Mouse (Mus musculus) liver, embryonic 13.5 days (tissue): ENCODE results near the gene 1700003H04Rik. TPM values are rescaled to one million over a fixed set of nuclear protein-coding genes. Genes with fewer than 3 reads are reported as not detected.

Source experiments
- ATAC-seq: fragments of 200-750 bp; cut with Nextera tagmentation; 2 replicates; pipeline ENCODE4 v1.8.0; 2017; ENCODE audit warnings: low read depth, mild to moderate bottlenecking, moderate number of reproducible peaks, moderate library complexity
- DNase-seq: peaks from one replicate; pipeline ENCODE4 v3.0.0; 2022
- H3K27ac ChIP-seq: fragments of 300-500 bp; sonication (generic); 2 replicates; pipeline ENCODE4 v1.5.1; 2015; ENCODE audit warnings: moderate library complexity, mild to moderate bottlenecking, inconsistent platforms
- H3K27me3 ChIP-seq: fragments of 300-500 bp; sonication (generic); 2 replicates; pipeline ENCODE4 v1.6.1; 2015; ENCODE audit warnings: mild to moderate bottlenecking, inconsistent platforms
- H3K36me3 ChIP-seq: fragments of 300-500 bp; sonication (generic); 2 replicates; pipeline ENCODE4 v1.6.1; 2015; ENCODE audit warnings: mild to moderate bottlenecking, inconsistent platforms
- H3K4me1 ChIP-seq: fragments of 300-500 bp; sonication (generic); replicated peaks from 2 replicates; pipeline ENCODE4 v1.6.1; 2015; ENCODE audit warnings: inconsistent platforms
- H3K4me2 ChIP-seq: fragments of 300-500 bp; sonication (generic); 2 replicates; pipeline ENCODE4 v1.6.1; 2015; ENCODE audit warnings: inconsistent platforms, mild to moderate bottlenecking, moderate library complexity
- H3K4me3 ChIP-seq: fragments of 300-500 bp; sonication (generic); replicated peaks from 2 replicates; pipeline ENCODE4 v1.5.1; 2015; ENCODE audit warnings: mild to moderate bottlenecking, inconsistent platforms
- H3K9ac ChIP-seq: fragments of 300-500 bp; sonication (generic); 2 replicates; pipeline ENCODE4 v1.6.1; 2015; ENCODE audit warnings: mild to moderate bottlenecking, inconsistent platforms
- H3K9me3 ChIP-seq: fragments of 300-500 bp; sonication (generic); replicated peaks from 2 replicates; pipeline ENCODE4 v1.6.1; 2016; ENCODE audit warnings: inconsistent platforms
- WGBS: fragments of 180-500 bp; shearing (Covaris S2); methylation state at CpG from one replicate; pipeline ENCODE4 v1.1.7; 2015; ENCODE audit not compliant: insufficient replicate concordance; 5-methylcytosine and 5-hydroxymethylcytosine counted together
- polyA plus RNA-seq: library from polyadenylated mRNA; unstranded; fragments of >200 nt; fragmentation: Nextera tagmentation; extraction: Ambion mirVana; gene quantifications from 2 replicates; pipeline ENCODE4 v1.2.1, GENCODE M21; 2015

1700003H04Rik gene
- polyA plus RNA-seq: not detected in 2 replicates

- H3K27ac ChIP-seq: no peak within 1 kb of the TSS
Measured at GRCm38 (mm10) chr3:124581001-124581400, at the start of gene 1700003H04Rik. Gene 1700003H04Rik, minus strand, starts transcription at chr3:124581101.

GRCm38 (mm10) chr3:124623031-124623430, 42.1 kb upstream of the 1700003H04Rik start:
- Histone ChIP-seq H3K9ac (no peak overlapping the region), H3K9me3 (no peaks in the 10 kb centered on the region), H3K27ac (no peak overlapping the region), H3K27me3 (no peaks in the 10 kb centered on the region), H3K36me3 (no peaks in the 10 kb centered on the region), H3K4me1 (no peaks in the 10 kb centered on the region), H3K4me2 (no peak overlapping the region), H3K4me3 (no peak overlapping the region)
- 52% methylated on average over 3 of the region's 3 CpGs for WGBS
- ATAC-seq (no peak), DNase-seq (no peak)

More at GRCm38 (mm10) chr3:124581001-124581400, at the start of gene 1700003H04Rik:
- H3K4me2 ChIP-seq: no peak within 1 kb of the TSS
- no peaks in the 10 kb centered on the region for H3K4me1 ChIP-seq
- no peak within 1 kb of the TSS for H3K9ac ChIP-seq
- no peak for ATAC-seq
- H3K4me3 ChIP-seq: no peak within 1 kb of the TSS
- H3K27me3 ChIP-seq: no peaks in the 10 kb centered on the region
- H3K36me3 ChIP-seq: no peaks in the 10 kb centered on the region
- H3K9me3 ChIP-seq: no peaks in the 10 kb centered on the region
- no peak for DNase-seq

DNA sequence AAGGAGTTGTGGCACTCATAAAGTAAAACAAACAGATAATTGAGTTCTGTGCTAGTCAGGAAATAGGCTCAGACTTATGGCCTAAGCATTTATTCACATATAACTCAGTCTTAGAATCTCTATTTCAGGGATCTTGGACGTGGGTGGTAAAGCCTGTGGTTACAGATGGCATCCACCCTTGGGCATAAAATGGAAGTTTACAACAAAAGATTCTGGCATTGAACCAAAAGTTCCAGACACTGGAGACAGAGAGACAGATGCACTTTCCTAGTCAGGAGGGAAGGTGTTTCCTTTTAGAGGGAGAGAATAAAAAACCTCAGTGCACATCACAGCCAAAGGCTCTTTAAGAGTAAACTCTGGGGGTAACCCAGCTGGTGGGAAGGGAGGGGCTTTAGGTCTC, 32.4 kb upstream of the 1700003H04Rik start:
- no peak overlapping the region for H3K27ac ChIP-seq
- DNase-seq: no peak
- H3K9ac ChIP-seq: no peak overlapping the region
- no peaks in the 10 kb centered on the region for H3K27me3 ChIP-seq
- no peaks in the 10 kb centered on the region for H3K36me3 ChIP-seq
- H3K9me3 ChIP-seq: no peaks in the 10 kb centered on the region
- no peak overlapping the region for H3K4me2 ChIP-seq
- H3K4me1 ChIP-seq: no peaks in the 10 kb centered on the region
- no peak overlapping the region for H3K4me3 ChIP-seq
- ATAC-seq: no peak
- WGBS: 47% methylated on average over 1 of the region's 1 CpGs

GRCm38 (mm10) chr3:124609956-124610355, 29.1 kb upstream of the 1700003H04Rik start:
- DNase-seq: no peak
- H3K4me2 ChIP-seq: no peak overlapping the region
- H3K27me3 ChIP-seq: no peaks in the 10 kb centered on the region
- no peaks in the 10 kb centered on the region for H3K36me3 ChIP-seq
- H3K27ac ChIP-seq: no peak overlapping the region
- no peak for ATAC-seq
- H3K4me1 ChIP-seq: no peaks in the 10 kb centered on the region
- no peaks in the 10 kb centered on the region for H3K9me3 ChIP-seq
- H3K9ac ChIP-seq: no peak overlapping the region
- no peak overlapping the region for H3K4me3 ChIP-seq

DNA sequence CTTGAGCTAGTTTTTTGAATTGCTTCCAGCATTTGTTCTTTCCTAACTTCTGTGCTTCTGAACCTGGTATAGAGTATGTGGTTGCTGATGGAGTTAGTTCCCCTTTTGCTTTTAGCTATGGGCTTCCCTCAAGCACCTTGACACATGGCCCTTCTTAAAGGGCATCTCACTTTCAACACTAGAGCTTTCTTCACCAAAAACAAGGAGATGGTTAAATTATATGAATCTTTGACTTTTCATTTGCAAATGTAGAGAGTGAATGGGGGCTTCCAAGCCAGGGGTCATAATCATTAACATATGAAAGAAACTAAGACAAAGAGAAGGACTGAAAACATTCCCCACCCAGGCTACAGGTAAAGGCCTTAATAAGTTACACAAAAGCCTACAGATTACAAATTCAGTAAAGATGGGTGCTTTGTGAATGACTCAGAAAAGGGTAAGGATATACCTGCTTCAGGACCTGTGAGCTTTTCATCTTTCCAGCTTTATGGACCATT, 25.2 kb upstream of the 1700003H04Rik start:
- Histone ChIP-seq H3K4me2 (no peak overlapping the region), H3K4me3 (no peak overlapping the region), H3K27me3 (no peaks in the 10 kb centered on the region), H3K9me3 (no peaks in the 10 kb centered on the region), H3K27ac (no peak overlapping the region), H3K9ac (no peak overlapping the region), H3K4me1 (no peaks in the 10 kb centered on the region), H3K36me3 (no peaks in the 10 kb centered on the region)
- DNase-seq (no peak), ATAC-seq (no peak)

DNA sequence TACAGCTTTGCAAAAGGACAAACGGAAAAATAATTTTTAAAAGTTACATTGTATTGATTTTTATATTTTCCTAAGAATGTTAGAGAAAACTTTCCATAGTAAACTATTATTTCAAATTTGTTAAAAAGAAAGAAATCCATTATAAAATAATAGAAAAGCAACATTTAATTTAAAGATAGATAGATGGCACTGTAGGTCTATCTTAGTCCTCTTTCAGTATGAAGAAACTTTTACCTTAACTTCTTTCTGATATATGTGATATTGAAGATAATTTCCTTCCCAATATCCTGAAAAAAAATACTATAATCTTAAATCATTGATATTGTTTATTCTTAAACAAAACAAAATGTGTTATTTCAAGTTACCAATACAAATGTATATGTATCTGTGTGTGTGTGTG, 24.6 kb upstream of the 1700003H04Rik start:
- Histone ChIP-seq H3K36me3 (no peaks in the 10 kb centered on the region), H3K4me2 (no peak overlapping the region), H3K9ac (no peak overlapping the region), H3K27ac (no peak overlapping the region), H3K27me3 (no peaks in the 10 kb centered on the region), H3K4me3 (no peak overlapping the region), H3K9me3 (no peaks in the 10 kb centered on the region), H3K4me1 (no peaks in the 10 kb centered on the region)
- DNase-seq: no peak
- 52% methylated on average over 1 of the region's 1 CpGs for WGBS
- no peak for ATAC-seq

GRCm38 (mm10) chr3:124597789-124598188, 16.9 kb upstream of the 1700003H04Rik start:
- no peak overlapping the region for H3K27ac ChIP-seq
- H3K4me2 ChIP-seq: no peak overlapping the region
- no peak overlapping the region for H3K4me3 ChIP-seq
- H3K4me1 ChIP-seq: no peaks in the 10 kb centered on the region
- no peak for ATAC-seq
- no peak overlapping the region for H3K9ac ChIP-seq
- no peaks in the 10 kb centered on the region for H3K9me3 ChIP-seq
- H3K36me3 ChIP-seq: no peaks in the 10 kb centered on the region
- no peaks in the 10 kb centered on the region for H3K27me3 ChIP-seq
- DNase-seq: no peak

DNA sequence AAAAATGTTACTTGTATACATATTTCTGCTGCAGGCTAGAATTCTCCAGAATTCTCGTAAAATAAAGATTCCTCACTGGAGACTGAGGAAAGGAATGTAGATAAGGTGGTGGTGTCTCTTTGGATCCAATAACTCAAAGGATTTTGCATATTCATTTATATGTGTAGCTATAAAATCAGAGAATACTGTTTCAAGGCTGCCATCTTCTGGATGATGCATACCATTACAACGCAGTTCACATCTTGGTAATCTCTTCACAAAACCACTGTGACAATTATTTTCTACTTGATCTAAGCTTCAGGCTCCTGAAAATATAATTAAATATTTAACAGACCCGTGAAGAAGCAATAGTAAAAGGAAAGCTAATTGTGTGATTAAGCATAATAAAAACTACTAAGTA, 6.6 kb upstream of the 1700003H04Rik start:
- WGBS: 8% methylated on average over 3 of the region's 3 CpGs
- Histone ChIP-seq H3K9me3 (no peaks in the 10 kb centered on the region), H3K4me1 (no peaks in the 10 kb centered on the region), H3K36me3 (no peaks in the 10 kb centered on the region), H3K9ac (no peak overlapping the region), H3K4me2 (no peak overlapping the region), H3K27ac (no peak overlapping the region), H3K4me3 (no peak overlapping the region), H3K27me3 (no peaks in the 10 kb centered on the region)
- no peak for DNase-seq
- ATAC-seq: no peak

GRCm38 (mm10) chr3:124585761-124586160, 4.9 kb upstream of the 1700003H04Rik start:
- ATAC-seq (no peak), DNase-seq (no peak)
- Histone ChIP-seq H3K9ac (no peak overlapping the region), H3K4me3 (no peak overlapping the region), H3K27me3 (no peaks in the 10 kb centered on the region), H3K4me1 (no peaks in the 10 kb centered on the region), H3K27ac (no peak overlapping the region), H3K4me2 (no peak overlapping the region), H3K9me3 (no peaks in the 10 kb centered on the region), H3K36me3 (no peaks in the 10 kb centered on the region)
- WGBS: 50% methylated on average over 2 of the region's 2 CpGs

DNA sequence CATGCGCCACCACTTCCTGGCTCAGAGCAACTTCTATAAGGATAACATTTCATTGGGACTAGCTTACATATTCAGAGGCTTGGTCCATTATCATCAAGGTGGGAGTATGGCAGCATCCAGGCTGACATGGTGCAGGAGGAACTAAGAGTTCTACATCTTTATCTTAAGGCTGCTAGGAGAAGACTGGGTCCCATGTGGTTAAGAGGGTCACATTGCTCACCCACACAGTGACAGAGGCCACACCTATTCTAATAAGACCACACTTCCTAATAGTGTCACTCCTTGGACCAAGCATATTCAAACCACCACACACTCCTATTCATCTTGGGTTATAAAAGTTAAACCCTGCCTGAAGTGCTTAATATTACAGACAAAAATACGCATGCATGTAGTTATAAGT, 23.6 kb downstream of the 1700003H04Rik start:
- 77% methylated on average over 2 of the region's 2 CpGs for WGBS
- no peaks in the 10 kb centered on the region for H3K4me1 ChIP-seq
- H3K9ac ChIP-seq: no peak overlapping the region
- no peak overlapping the region for H3K4me3 ChIP-seq
- no peaks in the 10 kb centered on the region for H3K36me3 ChIP-seq
- no peak for DNase-seq
- H3K27me3 ChIP-seq: no peaks in the 10 kb centered on the region
- no peak overlapping the region for H3K4me2 ChIP-seq
- no peak for ATAC-seq
- H3K9me3 ChIP-seq: no peaks in the 10 kb centered on the region
- no peak overlapping the region for H3K27ac ChIP-seq

DNA sequence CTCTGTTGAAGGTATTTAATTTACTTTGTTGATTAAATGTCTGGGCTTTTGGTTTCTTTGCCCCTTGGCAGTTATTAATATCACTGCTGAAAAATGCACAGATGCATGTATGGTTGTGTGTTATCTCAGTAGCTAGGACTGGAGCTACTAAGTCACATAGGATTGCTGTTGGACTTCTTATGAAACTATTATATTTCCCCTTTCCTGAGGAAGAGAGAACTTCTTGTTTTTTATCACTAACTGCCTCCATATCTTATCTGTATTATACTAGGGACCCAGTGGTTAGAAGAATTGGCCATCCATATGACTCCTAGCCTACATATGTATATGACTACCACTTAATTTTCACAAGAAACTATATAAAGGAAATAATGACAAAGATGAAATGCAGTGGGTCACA, 24.9 kb downstream of the 1700003H04Rik start:
- Histone ChIP-seq H3K36me3 (no peaks in the 10 kb centered on the region), H3K9ac (no peak overlapping the region), H3K4me2 (no peak overlapping the region), H3K27me3 (no peaks in the 10 kb centered on the region), H3K4me3 (no peak overlapping the region), H3K27ac (no peak overlapping the region), H3K9me3 (no peaks in the 10 kb centered on the region), H3K4me1 (no peaks in the 10 kb centered on the region)
- DNase-seq: no peak
- ATAC-seq: no peak

DNA sequence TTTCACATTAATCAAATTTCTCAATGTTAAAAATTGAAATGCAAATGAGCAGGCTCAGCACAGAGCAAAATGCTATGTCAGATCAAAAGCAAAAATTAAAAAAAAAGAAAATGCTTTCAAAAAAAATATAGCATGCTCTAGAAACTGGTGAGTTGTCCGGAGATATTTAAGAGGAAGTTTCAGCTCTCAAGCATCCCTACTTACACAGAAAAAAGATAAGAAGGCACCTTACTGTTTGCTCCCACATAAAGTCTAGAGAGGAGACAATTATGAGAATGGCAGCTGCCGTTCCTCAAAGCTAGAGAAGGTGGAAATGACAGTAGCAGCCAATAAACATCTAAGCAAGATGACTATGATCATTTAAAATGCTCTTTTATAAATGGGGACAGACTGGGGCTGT, 25.8 kb downstream of the 1700003H04Rik start:
- H3K27ac ChIP-seq: no peak overlapping the region
- no peaks in the 10 kb centered on the region for H3K9me3 ChIP-seq
- H3K9ac ChIP-seq: no peak overlapping the region
- ATAC-seq (no peak), DNase-seq (no peak)
- H3K36me3 ChIP-seq: no peaks in the 10 kb centered on the region
- no peak overlapping the region for H3K4me3 ChIP-seq
- no peaks in the 10 kb centered on the region for H3K4me1 ChIP-seq
- H3K4me2 ChIP-seq: no peak overlapping the region
- no peaks in the 10 kb centered on the region for H3K27me3 ChIP-seq
- WGBS: 46% methylated on average over 2 of the region's 2 CpGs

GRCm38 (mm10) chr3:124548898-124549297, 32.0 kb downstream of the 1700003H04Rik start:
- ATAC-seq (no peak), DNase-seq (no peak)
- Histone ChIP-seq H3K36me3 (no peaks in the 10 kb centered on the region), H3K4me2 (no peak overlapping the region), H3K27ac (no peak overlapping the region), H3K9me3 (no peaks in the 10 kb centered on the region), H3K27me3 (no peaks in the 10 kb centered on the region), H3K9ac (no peak overlapping the region), H3K4me1 (no peaks in the 10 kb centered on the region), H3K4me3 (no peak overlapping the region)
- 73% methylated on average over 10 of the region's 10 CpGs for WGBS
